Mouse (Mus musculus): ENCODE measurements around the gene Plekhj1.

Plekhj1 gene

GRCm38 (mm10) chr10:80751188-80751832, 47.1 kb downstream of the Plekhj1 start:
- DNase-seq (ENCODE audit: low read depth, low spot score) = no peak

GRCm38 (mm10) chr10:80748609-80749008, 49.8 kb downstream of the Plekhj1 start:
- no peak for DNase-seq (ENCODE audit: low read depth, low spot score)

GRCm38 (mm10) chr10:80747410-80747809, 51.0 kb downstream of the Plekhj1 start:
- peak; percentile 64 for DNase-seq (ENCODE audit: low read depth, low spot score)

Measured in retina, adult 2 months (tissue).